Mouse (Mus musculus): ENCODE measurements around the gene Ntrk1.

- TF ChIP-seq KAT2A (IDR thresholded peaks at IDR 0.05; ENCODE audit: insufficient replicate concordance, low read length) (no peak), POLR2AphosphoS2 (IDR thresholded peaks at IDR 0.05; ENCODE audit: low read depth, low read length) (no peak)
These were observed 5.2 kb downstream of the Ntrk1 start for GRCm38 (mm10) chr3:87789768-87790167.
